Mouse (Mus musculus): ENCODE measurements at regions not wholly inside any gene's neighbourhood (a gene's known extent, or its start where the extent isn't known, plus 50 kb on each side); places are given as distances from the start of the nearest gene placed in this dataset.
"Not testable (repeated sequence)": the region's sequence is repeated elsewhere in the genome, so short reads cannot be mapped to it uniquely, and the experiment has no call there.

DNA sequence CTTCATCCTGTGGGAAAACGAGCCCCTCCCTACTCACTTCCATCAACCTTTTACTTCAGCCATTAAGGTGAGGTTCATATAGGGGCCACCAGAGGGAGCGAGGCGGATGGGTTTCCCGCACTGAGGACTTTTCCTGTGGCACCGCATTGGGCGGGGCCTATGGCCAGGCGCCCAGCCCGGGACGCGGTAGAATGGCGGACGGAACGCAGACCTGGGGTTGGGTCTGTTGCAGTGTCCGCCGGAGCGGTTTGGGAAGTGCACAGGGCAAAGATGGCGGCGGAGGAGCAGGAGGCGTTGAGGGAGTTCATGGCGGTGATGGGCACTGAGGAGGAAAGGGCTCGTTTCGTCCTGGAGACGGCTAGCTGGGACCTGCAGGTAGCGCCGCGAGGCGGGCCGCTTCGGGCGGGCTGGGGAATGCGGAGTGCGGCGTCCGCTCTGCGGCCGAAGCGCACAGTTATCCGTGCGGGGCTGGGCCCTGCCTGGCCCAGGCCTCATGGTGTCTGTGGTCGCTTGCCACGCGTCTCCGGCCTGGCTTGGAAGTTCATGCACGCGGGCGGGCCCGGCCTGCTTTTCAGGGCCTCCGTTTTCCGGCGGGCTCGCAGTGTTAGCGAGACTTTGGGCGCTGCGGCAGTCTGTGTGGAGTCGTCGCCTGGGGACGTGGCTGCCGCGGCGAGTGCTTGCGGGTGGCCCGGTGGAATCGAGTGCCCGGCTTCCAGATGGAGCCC lies 64.5 kb upstream of the Gm21119 start:
- H3K4me1 ChIP-seq (ENCODE audit: control insufficient read depth, insufficient read depth, insufficient read length, low read length); H3K36me3 ChIP-seq (ENCODE audit: control insufficient read depth, insufficient read depth, low read length); H3K27me3 ChIP-seq (ENCODE audit: control insufficient read depth, insufficient read depth, low read length): not testable (repeated sequence)
- peak; percentile 21; the same call in 1 of the 2 replicates for TF ChIP-seq CTCF (IDR thresholded peaks at IDR 0.05; ENCODE audit: extremely low read depth, insufficient read length, insufficient replicate concordance, low read depth, low read length)
- peak overlapping the region; percentile 29; the same call in 1 of the 2 replicates for H3K27ac ChIP-seq (ENCODE audit: insufficient read depth, low read depth, low read length)
- H3K4me3 ChIP-seq (ENCODE audit: low read depth, low read length) = peak overlapping the region; percentile 87
- 6% methylated on average over 64 of the region's 64 CpGs for WGBS

DNA sequence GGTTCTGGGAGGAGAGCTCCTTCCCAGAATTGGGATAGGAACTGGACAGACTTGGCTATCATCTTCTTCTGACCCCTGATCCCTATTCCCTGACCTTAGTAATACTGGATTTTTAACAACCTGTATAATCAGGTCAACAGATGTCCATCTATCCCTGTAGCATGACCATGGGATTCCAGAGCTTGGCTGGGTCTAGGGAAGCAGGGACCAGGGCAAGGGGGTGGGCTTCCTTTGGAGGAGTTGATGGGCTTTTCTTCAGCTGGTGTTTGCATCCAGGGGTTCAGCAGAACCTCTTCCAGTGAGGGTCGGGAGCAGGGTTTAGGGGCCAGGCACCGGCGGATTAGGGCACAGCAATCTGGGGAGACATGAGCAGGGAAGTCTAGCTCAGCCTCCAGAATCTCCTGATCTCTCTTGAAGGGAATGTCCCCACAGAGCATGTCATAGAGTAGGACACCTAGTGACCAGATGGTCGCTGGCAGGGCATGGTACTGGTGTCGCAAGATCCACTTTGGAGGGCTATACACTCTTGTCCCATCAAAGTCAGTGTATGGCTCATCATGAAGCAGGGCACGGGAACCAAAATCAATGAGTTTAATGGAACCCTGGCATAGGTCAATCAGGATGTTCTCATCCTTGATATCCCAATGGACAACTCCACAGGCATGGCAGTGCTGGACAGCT lies 58.1 kb upstream of the Gm21119 start:
- H3K4me3 ChIP-seq (ENCODE audit: low read depth, low read length); H3K36me3 ChIP-seq (ENCODE audit: control insufficient read depth, insufficient read depth, low read length); H3K27ac ChIP-seq (ENCODE audit: insufficient read depth, low read depth, low read length); H3K27me3 ChIP-seq (ENCODE audit: control insufficient read depth, insufficient read depth, low read length); H3K4me1 ChIP-seq (ENCODE audit: control insufficient read depth, insufficient read depth, insufficient read length, low read length): not testable (repeated sequence)
- no CpG with 5 or more reads among the region's 6 CpGs for WGBS

DNA sequence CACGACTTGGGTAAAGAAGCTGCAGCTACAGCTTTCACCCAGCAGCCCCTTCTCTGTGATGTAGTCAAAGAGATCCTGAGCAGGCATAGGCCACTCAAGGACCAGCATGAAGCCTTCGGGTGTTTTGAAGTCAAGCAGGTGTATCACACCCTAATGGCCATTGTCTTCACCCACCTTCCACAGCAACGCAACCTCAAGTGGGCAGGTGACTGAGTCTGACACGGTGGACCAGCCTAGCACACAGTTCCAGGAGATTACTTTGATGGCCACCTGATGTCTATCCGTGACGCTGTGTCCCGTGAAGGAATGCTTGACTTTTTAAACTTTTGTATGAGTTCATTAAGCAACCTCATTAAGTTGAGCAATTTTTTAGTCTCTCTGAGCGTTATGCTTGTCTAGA lies 57.5 kb upstream of the Gm21119 start:
- H3K4me3 ChIP-seq (ENCODE audit: low read depth, low read length); H3K36me3 ChIP-seq (ENCODE audit: control insufficient read depth, insufficient read depth, low read length); H3K4me1 ChIP-seq (ENCODE audit: control insufficient read depth, insufficient read depth, insufficient read length, low read length); H3K27ac ChIP-seq (ENCODE audit: insufficient read depth, low read depth, low read length); H3K27me3 ChIP-seq (ENCODE audit: control insufficient read depth, insufficient read depth, low read length): not testable (repeated sequence)
- 76% methylated on average over 7 of the region's 8 CpGs for WGBS

GRCm38 (mm10) chr8:20557609-20558008 lies 57.1 kb upstream of the Gm21119 start:
- H3K4me3 ChIP-seq (ENCODE audit: low read depth, low read length) = peak overlapping the region; percentile 57
- H3K27ac ChIP-seq (ENCODE audit: insufficient read depth, low read depth, low read length); H3K36me3 ChIP-seq (ENCODE audit: control insufficient read depth, insufficient read depth, low read length); H3K27me3 ChIP-seq (ENCODE audit: control insufficient read depth, insufficient read depth, low read length); H3K4me1 ChIP-seq (ENCODE audit: control insufficient read depth, insufficient read depth, insufficient read length, low read length): not testable (repeated sequence)
- 79% methylated on average over 47 of the region's 47 CpGs for WGBS
